Mouse (Mus musculus): Measurements from ENCODE around the gene Olfr1014. TPM values are rescaled to one million over a fixed set of nuclear protein-coding genes. Genes with fewer than 3 reads are reported as not detected.

The Olfr1014 gene
- polyA plus RNA-seq (2012; ENCODE audit: low replicate concordance) = not detected in 2 replicates

GRCm38 (mm10) chr2:85772413-85772812 is at the start of gene Olfr1014:
TSS of gene Olfr1014 (plus strand) at chr2:85772713.

GRCm38 (mm10) chr2:85762666-85763065 is 9.8 kb upstream of the Olfr1014 start, which contains the start of gene Olfr1012:
TSS of gene Olfr1012 (minus strand) at chr2:85762766.

GRCm38 (mm10) chr2:85766798-85767197 is 5.7 kb upstream of the Olfr1014 start, which contains the start of gene Olfr1013:
TSS of gene Olfr1013 (plus strand) at chr2:85767098.

GRCm38 (mm10) chr2:85781717-85782116 is 9.2 kb downstream of the Olfr1014 start, which contains the start of gene Olfr1015:
TSS of gene Olfr1015 (plus strand) at chr2:85782017.

GRCm38 (mm10) chr2:85802444-85802843 is 29.9 kb downstream of the Olfr1014 start, which contains the start of gene Olfr1016:
TSS of gene Olfr1016 (minus strand) at chr2:85802544.

GRCm38 (mm10) chr2:85818179-85818578 is 45.7 kb downstream of the Olfr1014 start, which contains the start of gene Olfr1018:
TSS of gene Olfr1018 (plus strand) at chr2:85818479.

Other genes starting within 250 kb of the Olfr1014 start
- gene Olfr996, start 193.5 kb upstream of the Olfr1014 start, polyA plus RNA-seq (2012; ENCODE audit: low replicate concordance) = not detected in 2 replicates
- not detected in 2 replicates for gene Olfr998, start 183.8 kb upstream of the Olfr1014 start, polyA plus RNA-seq (2012; ENCODE audit: low replicate concordance)
- gene Olfr1000, start 160.8 kb upstream of the Olfr1014 start, polyA plus RNA-seq (2012; ENCODE audit: low replicate concordance) = not detected in 2 replicates
- gene Olfr1002, start 122.0 kb upstream of the Olfr1014 start, polyA plus RNA-seq (2012; ENCODE audit: low replicate concordance) = not detected in 2 replicates
- gene Olfr154, start 108.3 kb upstream of the Olfr1014 start, polyA plus RNA-seq (2012; ENCODE audit: low replicate concordance) = not detected in 2 replicates
- gene Olfr1006, start 93.9 kb upstream of the Olfr1014 start, polyA plus RNA-seq (2012; ENCODE audit: low replicate concordance) = not detected in 2 replicates
- not detected in 2 replicates for gene Olfr1008, start 83.3 kb upstream of the Olfr1014 start, polyA plus RNA-seq (2012; ENCODE audit: low replicate concordance)
- gene Olfr1009, start 57.3 kb upstream of the Olfr1014 start, polyA plus RNA-seq (2012; ENCODE audit: low replicate concordance) = 0.12 TPM in 1 of 2 replicates, not detected in the other
- not detected in 2 replicates for gene Olfr1012, start 9.9 kb upstream of the Olfr1014 start, polyA plus RNA-seq (2012; ENCODE audit: low replicate concordance)
- gene Olfr1013, start 5.6 kb upstream of the Olfr1014 start, polyA plus RNA-seq (2012; ENCODE audit: low replicate concordance) = not detected in 2 replicates
- gene Olfr1015, start 9.3 kb downstream of the Olfr1014 start, polyA plus RNA-seq (2012; ENCODE audit: low replicate concordance) = not detected in 2 replicates
- not detected in 2 replicates for gene Olfr1016, start 29.8 kb downstream of the Olfr1014 start, polyA plus RNA-seq (2012; ENCODE audit: low replicate concordance)
- not detected in 2 replicates for gene Olfr1018, start 45.8 kb downstream of the Olfr1014 start, polyA plus RNA-seq (2012; ENCODE audit: low replicate concordance)
- gene Olfr1019, start 72.8 kb downstream of the Olfr1014 start, polyA plus RNA-seq (2012; ENCODE audit: low replicate concordance) = not detected in 2 replicates
- gene Olfr1020, start 74.3 kb downstream of the Olfr1014 start, polyA plus RNA-seq (2012; ENCODE audit: low replicate concordance) = not detected in 2 replicates
- not detected in 2 replicates for gene Olfr1022, start 95.9 kb downstream of the Olfr1014 start, polyA plus RNA-seq (2012; ENCODE audit: low replicate concordance)
- not detected in 2 replicates for gene Olfr1023, start 112.9 kb downstream of the Olfr1014 start, polyA plus RNA-seq (2012; ENCODE audit: low replicate concordance)
- not detected in 2 replicates for gene Olfr1024, start 132.3 kb downstream of the Olfr1014 start, polyA plus RNA-seq (2012; ENCODE audit: low replicate concordance)
- gene Olfr1025-ps1, start 142.5 kb downstream of the Olfr1014 start, polyA plus RNA-seq (2012; ENCODE audit: low replicate concordance) = not detected in 2 replicates
- gene Olfr1026, start 148.8 kb downstream of the Olfr1014 start, polyA plus RNA-seq (2012; ENCODE audit: low replicate concordance) = not detected in 2 replicates
- not detected in 2 replicates for gene Olfr1028, start 177.7 kb downstream of the Olfr1014 start, polyA plus RNA-seq (2012; ENCODE audit: low replicate concordance)
- not detected in 2 replicates for gene Olfr1029, start 201.2 kb downstream of the Olfr1014 start, polyA plus RNA-seq (2012; ENCODE audit: low replicate concordance)
- gene Olfr1030, start 206.6 kb downstream of the Olfr1014 start, polyA plus RNA-seq (2012; ENCODE audit: low replicate concordance) = not detected in 2 replicates
- not detected in 2 replicates for gene Olfr1031, start 217.6 kb downstream of the Olfr1014 start, polyA plus RNA-seq (2012; ENCODE audit: low replicate concordance)
- gene Olfr1032, start 232.8 kb downstream of the Olfr1014 start, polyA plus RNA-seq (2012; ENCODE audit: low replicate concordance) = not detected in 2 replicates
- not detected in 2 replicates for gene Olfr1033, start 247.9 kb downstream of the Olfr1014 start, polyA plus RNA-seq (2012; ENCODE audit: low replicate concordance)

Measured in leukemia stem cell, adult 10-12 weeks (primary cell).